Mouse (Mus musculus) forebrain, embryonic 11.5 days (tissue): Measurements from ENCODE around the gene Fam117a. TPM values are rescaled to one million over a fixed set of nuclear protein-coding genes. Genes with fewer than 3 reads are reported as not detected.
A peak's percentile ranks its signal among the peaks of the same experiment; 100 is the strongest.

ENCODE experiments used
- ATAC-seq: fragments of 200-750 bp; cut with Nextera tagmentation; replicated peaks from 2 replicates; pipeline ENCODE4 v1.8.0; 2017; ENCODE audit warnings: moderate TSS enrichment; ENCODE audit not compliant: low FRiP score
- DNase-seq: peaks from one replicate; pipeline ENCODE4 v3.0.0-alpha.2; 2017; ENCODE audit warnings: low spot score
- H3K27ac ChIP-seq: fragments of 300-500 bp; sonication (generic); 2 replicates; pipeline ENCODE4 v1.5.1; 2014; ENCODE audit warnings: low read depth, low read length
- H3K27me3 ChIP-seq: fragments of 300-500 bp; sonication (generic); 2 replicates; pipeline ENCODE4 v1.6.1; 2014; ENCODE audit warnings: mild to moderate bottlenecking, low read length, mixed read lengths; ENCODE audit not compliant: control insufficient read depth, insufficient read depth
- H3K36me3 ChIP-seq: fragments of 300-500 bp; sonication (generic); 2 replicates; pipeline ENCODE4 v1.6.1; 2014; ENCODE audit warnings: mild to moderate bottlenecking, low read length, moderate library complexity, mixed read lengths; ENCODE audit not compliant: control insufficient read depth, insufficient read depth
- H3K4me1 ChIP-seq: fragments of 300-500 bp; sonication (generic); replicated peaks from 2 replicates; pipeline ENCODE4 v1.6.1; 2014; ENCODE audit warnings: low read length, mixed read lengths; ENCODE audit not compliant: control insufficient read depth, insufficient read depth
- H3K4me2 ChIP-seq: fragments of 300-500 bp; sonication (generic); 2 replicates; pipeline ENCODE4 v1.6.1; 2014; ENCODE audit warnings: low read depth, mild to moderate bottlenecking, low read length, moderate library complexity, mixed read lengths; ENCODE audit not compliant: severe bottlenecking
- H3K4me3 ChIP-seq: fragments of 300-500 bp; sonication (generic); 2 replicates; pipeline ENCODE4 v1.5.1; 2014; ENCODE audit warnings: low read depth, low read length
- H3K9ac ChIP-seq: fragments of 300-500 bp; sonication (generic); 2 replicates; pipeline ENCODE4 v1.6.1; 2014; ENCODE audit warnings: low read length
- H3K9me3 ChIP-seq: fragments of 300-500 bp; sonication (generic); 2 replicates; pipeline ENCODE4 v1.6.1; 2016; ENCODE audit warnings: low read length, mixed read lengths; ENCODE audit not compliant: control insufficient read depth
- WGBS: fragments of 180-500 bp; shearing (Covaris S2); extraction: QIAGEN DNeasy Blood & Tissue Kit; methylation state at CpG from one replicate; pipeline ENCODE4 v1.1.7; 2014; 5-methylcytosine and 5-hydroxymethylcytosine counted together
- polyA plus RNA-seq: library from polyadenylated mRNA; unstranded; fragments of >200 nt; fragmentation: Nextera tagmentation; extraction: Ambion mirVana; gene quantifications from 2 replicates; pipeline ENCODE4 v1.2.1, GENCODE M21; 2014

Fam117a gene
- polyA plus RNA-seq = 8.9 and 10.1 TPM in 2 replicates

DNA sequence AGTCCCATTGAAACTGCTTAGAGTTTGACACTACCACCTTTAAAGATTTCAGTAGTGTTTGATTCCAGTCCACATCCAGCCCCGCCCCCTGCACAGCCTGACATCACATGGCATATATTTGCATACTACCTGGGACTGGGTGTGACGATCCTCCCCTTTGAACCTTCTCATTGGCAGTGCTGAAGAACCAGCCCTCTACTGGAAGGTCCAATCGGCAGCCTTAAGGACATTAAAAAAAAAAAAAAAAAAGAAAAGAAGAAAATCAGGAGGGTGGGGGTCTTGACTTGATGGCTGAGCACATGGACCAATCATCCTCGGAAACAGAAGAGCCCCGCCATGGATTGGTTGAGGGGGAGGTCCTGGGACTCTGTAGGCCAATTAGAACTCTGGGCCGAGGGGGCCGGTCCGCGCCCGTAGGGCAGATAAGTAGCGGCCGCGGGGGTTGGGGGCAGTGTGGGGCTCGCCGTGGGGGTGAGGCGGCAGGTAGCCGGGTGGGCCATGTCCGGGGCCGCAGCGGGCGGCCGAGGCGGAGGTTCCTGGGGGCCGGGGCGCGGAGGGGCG lies at the start of gene Fam117a:
Gene Fam117a (plus strand): TSS at position 451 of the 561 bp plus-strand sequence.
- Histone ChIP-seq H3K36me3 (no peaks in the 10 kb centered on the region), H3K27ac (no peak within 1 kb of the TSS), H3K9ac (peak within 1 kb of the TSS; percentile 76), H3K4me3 (peak within 1 kb of the TSS; percentile 81), H3K9me3 (no peaks in the 10 kb centered on the region), H3K27me3 (0 out of 2 replicates have a peak, but pooled peaks cover 2% of the 10 kb centered on the region), H3K4me1 (no peaks in the 10 kb centered on the region; the same call in 1 of the 2 replicates), H3K4me2 (peak within 1 kb of the TSS; percentile 88)
- WGBS = 0% methylated on average over 18 of the region's 27 CpGs
- ATAC-seq (peak; percentile 97), DNase-seq (peak; percentile 92)

DNA sequence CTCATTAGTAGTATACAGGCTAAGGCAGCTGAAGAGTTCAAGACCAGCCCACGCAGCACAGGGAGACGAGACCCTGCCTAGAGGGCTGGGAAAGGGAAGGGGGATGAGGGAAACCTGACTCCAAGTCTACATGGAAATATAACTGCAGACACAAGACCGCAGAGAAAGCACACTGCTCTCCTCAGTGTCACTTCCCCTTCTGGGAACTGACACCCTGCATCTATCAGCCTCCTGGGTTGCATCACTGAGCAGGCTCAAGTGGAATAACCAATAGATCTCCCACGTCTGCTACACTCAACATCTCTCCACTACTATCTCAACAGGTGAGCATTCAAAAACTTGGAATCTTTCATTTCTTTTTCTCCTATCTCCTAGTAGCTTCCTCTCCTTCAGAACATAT lies 44.8 kb upstream of the Fam117a start:
- no peak for DNase-seq
- Histone ChIP-seq H3K27me3 (no peaks in the 10 kb centered on the region), H3K27ac (no peak overlapping the region), H3K9ac (no peak overlapping the region), H3K9me3 (no peaks in the 10 kb centered on the region), H3K4me3 (no peak overlapping the region), H3K4me1 (no peaks in the 10 kb centered on the region), H3K36me3 (peaks cover 12% of the 10 kb centered on the region), H3K4me2 (no peak overlapping the region)
- WGBS = 88% methylated on average over 4 of the region's 4 CpGs
- no peak for ATAC-seq

DNA sequence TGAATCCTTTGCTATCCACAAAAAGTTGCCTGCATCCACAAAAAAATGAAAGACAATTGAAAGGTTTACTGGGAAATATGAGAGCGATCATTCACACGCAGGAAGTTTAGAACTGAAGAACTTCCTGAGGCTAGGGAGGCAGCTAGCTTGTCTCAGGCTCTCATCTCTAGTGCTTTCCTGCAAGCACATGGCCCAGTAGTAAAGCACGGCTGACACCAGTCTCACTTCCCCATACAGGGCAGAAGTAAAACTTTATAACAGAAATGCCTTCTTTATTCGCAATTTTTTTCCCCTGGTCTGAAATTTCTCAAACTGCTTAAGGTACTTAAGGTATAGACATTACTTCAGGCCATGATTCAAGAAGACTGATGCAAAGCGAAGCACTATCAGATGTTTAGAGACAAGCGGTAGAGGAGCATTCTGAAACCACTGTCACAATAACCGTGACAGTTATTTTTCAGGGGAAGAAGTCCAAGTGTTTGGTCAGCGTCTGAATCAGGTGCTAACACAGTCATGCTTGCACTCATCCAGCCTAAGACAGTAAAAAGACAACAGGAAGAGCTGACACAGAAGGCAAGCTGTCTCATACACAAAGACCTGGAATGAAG lies 43.7 kb upstream of the Fam117a start:
- 93% methylated on average over 8 of the region's 8 CpGs for WGBS
- H3K27me3 ChIP-seq = no peaks in the 10 kb centered on the region

DNA sequence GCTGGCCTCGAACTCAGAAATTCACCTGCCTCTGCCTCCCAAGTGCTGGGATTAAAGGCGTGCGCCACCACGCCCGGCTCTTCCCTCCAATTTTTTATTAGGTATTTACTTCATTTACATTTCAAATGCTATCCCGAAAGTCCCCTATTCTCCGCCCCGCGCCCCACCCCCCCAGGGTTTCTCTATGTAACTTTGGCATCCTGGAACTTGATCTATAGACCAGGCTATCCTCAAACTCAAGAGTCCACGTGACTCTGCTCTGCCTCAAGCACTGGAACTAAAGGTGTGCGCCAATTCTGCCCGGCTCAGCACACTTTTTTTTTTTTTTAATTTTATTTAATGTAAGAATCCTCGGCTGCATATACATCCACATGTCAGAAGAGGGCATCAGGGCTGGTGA lies 41.1 kb upstream of the Fam117a start:
- no peak overlapping the region for H3K27ac ChIP-seq
- DNase-seq (no peak), ATAC-seq (no peak)
- WGBS = 94% methylated on average over 12 of the region's 13 CpGs
- H3K4me3 ChIP-seq = no peak overlapping the region
- no peaks in the 10 kb centered on the region for H3K27me3 ChIP-seq
- H3K36me3 ChIP-seq = peaks cover 10% of the 10 kb centered on the region
- no peaks in the 10 kb centered on the region for H3K4me1 ChIP-seq
- H3K4me2 ChIP-seq = no peak overlapping the region
- no peaks in the 10 kb centered on the region for H3K9me3 ChIP-seq
- H3K9ac ChIP-seq = no peak overlapping the region

More for the DNA sequence above, 43.7 kb upstream of the Fam117a start:
- H3K9ac ChIP-seq = no peak overlapping the region
- H3K4me3 ChIP-seq = no peak overlapping the region
- H3K4me2 ChIP-seq = no peak overlapping the region
- H3K4me1 ChIP-seq = no peaks in the 10 kb centered on the region
- ATAC-seq (no peak), DNase-seq (no peak)
- H3K27ac ChIP-seq = no peak overlapping the region
- peaks cover 16% of the 10 kb centered on the region for H3K36me3 ChIP-seq
- no peaks in the 10 kb centered on the region for H3K9me3 ChIP-seq

DNA sequence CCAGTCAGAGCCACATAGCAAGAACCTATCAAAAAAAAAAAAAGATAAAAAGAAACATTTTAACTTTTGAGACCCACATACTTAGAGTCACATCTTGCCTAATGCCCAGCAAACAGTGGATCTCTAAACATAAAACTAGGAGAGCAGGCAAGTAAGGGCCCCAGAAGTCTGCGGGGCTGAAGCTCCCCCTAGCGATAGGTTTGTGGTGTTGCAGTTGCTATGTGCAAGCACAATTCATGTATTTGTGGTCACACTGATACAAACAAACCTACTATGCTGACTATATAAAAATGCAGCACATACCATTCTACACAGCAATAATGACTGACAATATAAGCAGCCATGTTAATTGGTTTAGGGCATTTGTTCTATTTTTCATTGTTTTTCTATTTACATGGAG lies 38.7 kb upstream of the Fam117a start:
- Histone ChIP-seq H3K4me1 (no peaks in the 10 kb centered on the region), H3K4me2 (no peak overlapping the region), H3K9me3 (no peaks in the 10 kb centered on the region), H3K27me3 (no peaks in the 10 kb centered on the region), H3K9ac (no peak overlapping the region), H3K36me3 (peaks cover 11% of the 10 kb centered on the region; the same call in 1 of the 2 replicates), H3K4me3 (no peak overlapping the region), H3K27ac (no peak overlapping the region)
- no peak for DNase-seq
- 21% methylated on average over 2 of the region's 2 CpGs for WGBS
- no peak for ATAC-seq

DNA sequence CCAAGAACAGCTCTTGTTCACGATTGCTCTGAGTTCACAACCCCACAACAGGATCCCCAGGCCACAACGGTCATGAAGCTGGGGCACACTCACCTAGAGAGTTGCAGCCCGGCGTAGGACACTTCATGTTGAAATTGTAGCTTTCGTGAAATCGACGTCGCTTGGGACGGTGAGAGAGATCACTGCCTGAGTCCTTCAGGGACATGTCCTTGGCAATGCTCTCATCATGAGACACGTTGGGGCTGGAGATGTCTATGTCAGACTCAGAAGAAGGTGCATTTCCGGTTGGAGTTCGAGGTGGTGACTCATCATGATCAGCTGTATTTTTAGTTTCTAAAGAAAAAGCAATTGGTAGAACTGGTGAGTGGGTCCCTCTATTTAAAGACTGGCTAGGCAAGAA lies 36.9 kb upstream of the Fam117a start:
- no peak for DNase-seq
- 94% methylated on average over 12 of the region's 12 CpGs for WGBS
- H3K4me2 ChIP-seq = no peak overlapping the region
- no peak overlapping the region for H3K27ac ChIP-seq
- no peaks in the 10 kb centered on the region for H3K4me1 ChIP-seq
- no peak overlapping the region for H3K9ac ChIP-seq
- H3K9me3 ChIP-seq = no peaks in the 10 kb centered on the region
- no peaks in the 10 kb centered on the region for H3K27me3 ChIP-seq
- no peak overlapping the region for H3K4me3 ChIP-seq
- peaks cover 11% of the 10 kb centered on the region; the same call in 1 of the 2 replicates for H3K36me3 ChIP-seq
- ATAC-seq = no peak

DNA sequence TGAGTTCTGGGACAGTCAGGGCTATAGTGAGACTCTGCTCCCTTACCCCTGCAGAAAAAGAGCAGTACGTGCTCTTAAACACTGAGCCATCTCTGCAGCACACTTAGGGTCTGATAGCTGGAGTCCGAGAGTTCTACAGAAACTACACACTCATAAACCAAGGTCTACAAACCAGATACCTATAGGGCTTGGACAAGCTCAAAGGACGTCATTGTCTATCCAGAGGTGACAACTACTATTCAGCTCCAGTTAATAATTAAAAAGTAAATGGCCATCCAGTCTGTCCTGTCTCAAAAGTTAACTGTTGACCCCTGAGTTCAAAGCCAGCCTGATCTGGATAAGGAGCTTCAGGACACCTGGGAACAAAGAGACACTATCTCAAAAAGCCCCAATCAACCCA lies 35.0 kb upstream of the Fam117a start:
- Histone ChIP-seq H3K4me3 (no peak overlapping the region), H3K27me3 (no peaks in the 10 kb centered on the region), H3K9me3 (no peaks in the 10 kb centered on the region), H3K36me3 (peaks cover 11% of the 10 kb centered on the region; the same call in 1 of the 2 replicates), H3K4me2 (no peak overlapping the region), H3K9ac (no peak overlapping the region), H3K27ac (no peak overlapping the region), H3K4me1 (no peaks in the 10 kb centered on the region)
- 87% methylated on average over 3 of the region's 3 CpGs for WGBS
- DNase-seq (no peak), ATAC-seq (no peak)

DNA sequence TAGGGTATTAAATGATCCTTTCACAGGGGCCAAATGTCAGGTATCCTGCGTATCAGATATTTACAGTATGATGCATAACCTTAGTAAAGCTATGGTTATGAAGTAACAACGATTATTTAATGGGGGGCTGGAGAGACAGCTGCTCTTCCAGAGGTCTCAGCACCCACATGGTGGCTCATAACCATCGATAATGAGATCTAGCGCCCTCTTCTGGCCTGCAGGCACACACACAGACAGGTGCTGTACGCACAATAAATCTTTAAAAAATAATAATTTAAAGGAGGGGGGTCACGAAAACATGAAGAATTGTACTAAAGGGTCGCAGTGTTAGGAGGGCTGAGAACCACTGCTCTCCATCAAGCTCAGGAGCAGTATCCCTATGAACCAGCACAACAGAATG lies 31.2 kb upstream of the Fam117a start:
- 0 out of 2 replicates have a peak, but pooled peaks cover 2% of the 10 kb centered on the region for H3K4me1 ChIP-seq
- H3K27me3 ChIP-seq = no peaks in the 10 kb centered on the region
- DNase-seq (no peak), ATAC-seq (no peak)
- no peaks in the 10 kb centered on the region for H3K9me3 ChIP-seq
- H3K4me2 ChIP-seq = no peak overlapping the region
- 92% methylated on average over 7 of the region's 7 CpGs for WGBS
- H3K9ac ChIP-seq = no peak overlapping the region
- H3K36me3 ChIP-seq = peaks cover 3% of the 10 kb centered on the region; the same call in 1 of the 2 replicates
- no peak overlapping the region for H3K27ac ChIP-seq
- H3K4me3 ChIP-seq = no peak overlapping the region

DNA sequence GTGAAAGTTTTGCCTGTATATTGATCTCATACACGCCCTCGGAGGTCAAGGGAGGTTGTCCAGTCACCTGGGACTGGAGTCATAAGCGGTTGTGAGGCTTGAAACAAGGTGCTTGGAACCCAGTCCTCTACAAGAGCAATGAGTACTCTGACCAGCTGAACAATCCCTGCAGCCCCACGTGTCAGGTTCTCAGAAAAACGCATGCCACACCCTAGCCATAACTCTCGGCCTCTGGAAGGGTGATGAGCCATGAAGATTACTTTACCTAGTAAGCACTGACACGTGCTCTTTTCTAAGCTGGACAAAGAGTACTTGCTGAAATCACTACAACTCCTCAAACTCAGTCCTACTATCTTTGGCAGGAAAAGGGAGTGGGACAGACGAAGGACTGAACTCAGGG lies 29.3 kb upstream of the Fam117a start:
- H3K9me3 ChIP-seq = no peaks in the 10 kb centered on the region
- WGBS = 86% methylated on average over 8 of the region's 8 CpGs
- H3K27ac ChIP-seq = no peak overlapping the region
- no peak overlapping the region for H3K9ac ChIP-seq
- no peak overlapping the region for H3K4me3 ChIP-seq
- no peaks in the 10 kb centered on the region for H3K27me3 ChIP-seq
- no peak for ATAC-seq
- H3K36me3 ChIP-seq = no peaks in the 10 kb centered on the region
- no peak for DNase-seq
- peaks cover 8% of the 10 kb centered on the region; the same call in 1 of the 2 replicates for H3K4me1 ChIP-seq
- no peak overlapping the region for H3K4me2 ChIP-seq
